Mouse (Mus musculus) olfactory bulb, adult 2 months (tissue): Measurements from ENCODE around the gene Haghl. TPM values are rescaled to one million over a fixed set of nuclear protein-coding genes. Genes with fewer than 3 reads are reported as not detected.

ENCODE experiments used
- H3K27ac ChIP-seq: fragments of 200-500 bp; 2 replicates; pipeline ENCODE4 v1.5.1; 2012; ENCODE audit warnings: low read depth, low read length; ENCODE audit not compliant: insufficient read depth
- H3K4me1 ChIP-seq: fragments of 200-500 bp; 2 replicates; pipeline ENCODE4 v1.6.1; 2012; ENCODE audit warnings: low read length; ENCODE audit not compliant: control insufficient read depth, insufficient read depth
- H3K4me3 ChIP-seq: fragments of 200-500 bp; 2 replicates; pipeline ENCODE4 v1.5.1; 2012; ENCODE audit warnings: mild to moderate bottlenecking, low read depth, low read length, moderate library complexity; ENCODE audit not compliant: insufficient read depth
- CTCF ChIP-seq: fragments of 200-500 bp; IDR thresholded peaks from 2 replicates; pipeline ENCODE4 v1.5.1; 2012; ENCODE audit warnings: low read depth, mild to moderate bottlenecking, low read length, moderate library complexity; ENCODE audit not compliant: insufficient read depth
- POLR2A ChIP-seq: fragments of 200-500 bp; IDR thresholded peaks from 2 replicates; pipeline ENCODE4 v1.6.1; 2012; ENCODE audit warnings: mild to moderate bottlenecking, low read depth, low read length, moderate library complexity; ENCODE audit not compliant: insufficient read depth
- WGBS: fragments of 180-500 bp; shearing (Covaris S2); methylation state at CpG from one replicate; pipeline ENCODE4 v1.1.7; 2018; 5-methylcytosine and 5-hydroxymethylcytosine counted together
- polyA plus RNA-seq: library from polyadenylated mRNA; stranded (reverse); fragments of >200 nt; gene quantifications from 2 replicates; pipeline ENCODE4 v1.2.4, GENCODE M21; 2012; ENCODE audit warnings: low replicate concordance; ENCODE audit not compliant: missing spikeins, insufficient read depth, insufficient read length

Haghl gene
- polyA plus RNA-seq, 1 experiment, result not detected

DNA sequence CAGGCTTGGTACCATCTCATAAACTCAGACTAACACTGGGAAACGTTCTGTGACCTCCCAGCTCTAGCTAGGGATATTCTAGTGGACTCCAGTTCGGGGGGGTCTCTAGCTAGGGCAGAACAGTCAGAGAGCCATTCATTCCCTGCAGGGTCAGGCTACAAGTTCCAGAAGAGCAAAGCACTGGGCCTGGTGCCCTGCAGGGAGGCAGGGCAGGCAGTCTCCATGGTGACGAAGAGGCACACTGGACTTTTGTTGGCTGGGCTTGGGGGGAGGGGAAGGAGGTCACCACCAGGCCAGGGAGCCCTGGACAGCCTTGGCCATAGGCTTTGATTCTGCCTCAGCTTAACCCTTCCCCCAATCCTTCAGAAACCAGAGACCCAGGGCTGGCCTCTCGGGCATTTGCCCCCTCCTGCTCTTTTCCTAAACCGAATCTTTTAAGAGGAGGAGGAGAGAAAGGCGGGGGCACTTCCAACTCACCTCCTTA is 10.2 kb upstream of the Haghl start, which contains the start of gene AC134908.4:
TSS of gene AC134908.4 (minus strand) at position 51 of the 484 bp plus-strand sequence.
- no peak for TF ChIP-seq CTCF
- no peak for TF ChIP-seq POLR2A
- peak within 1 kb of the TSS; percentile 54 for H3K4me3 ChIP-seq
- WGBS, result 40% methylated on average over 6 of the region's 6 CpGs
- H3K27ac ChIP-seq, result peak within 1 kb of the TSS; percentile 73
- peaks cover 39% of the 10 kb centered on the region for H3K4me1 ChIP-seq

DNA sequence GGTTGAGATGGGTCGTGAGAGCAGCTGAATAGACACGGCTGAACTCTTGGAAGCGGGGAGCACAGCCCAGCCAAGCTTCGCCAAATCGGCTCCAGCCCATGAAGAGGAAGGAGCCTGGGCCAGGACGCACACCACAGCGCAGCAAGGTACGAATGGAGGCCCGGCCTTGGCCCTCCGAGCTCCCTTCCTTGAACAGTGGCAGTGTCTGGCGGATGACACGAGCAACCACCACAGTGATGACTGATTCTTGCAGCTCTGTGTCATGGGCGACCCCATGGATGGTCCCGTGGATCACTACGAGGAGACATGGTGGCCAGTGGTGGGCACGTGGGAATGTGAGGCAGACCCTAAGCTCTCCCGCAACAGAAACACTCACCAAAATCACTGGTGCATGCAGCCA is 9.5 kb upstream of the Haghl start:
- Histone ChIP-seq H3K4me3 (peak overlapping the region; percentile 17), H3K4me1 (peaks cover 41% of the 10 kb centered on the region)

DNA sequence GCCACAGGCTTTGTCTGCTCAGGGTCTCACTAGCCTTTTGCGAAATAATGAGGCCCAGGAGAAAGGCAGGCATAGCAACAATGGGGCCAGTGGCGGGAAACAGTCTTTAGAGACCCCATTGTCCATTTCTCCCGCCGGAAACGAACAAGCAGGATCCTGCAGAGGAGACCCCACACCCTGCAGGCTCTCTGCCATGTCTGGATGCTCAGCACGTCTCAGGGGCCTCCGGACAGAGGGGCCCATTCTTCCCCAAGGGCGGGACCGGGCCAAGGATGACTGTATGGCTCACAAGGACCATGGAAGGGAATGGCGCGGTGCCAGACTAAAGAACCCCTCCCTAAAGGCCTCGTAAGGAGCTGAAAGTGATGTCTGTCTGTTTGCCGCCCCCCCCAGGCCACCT is 8.7 kb upstream of the Haghl start:
- TF ChIP-seq POLR2A (no peak), CTCF (no peak)
- WGBS, result 20% methylated on average over 13 of the region's 13 CpGs
- Histone ChIP-seq H3K4me1 (peaks cover 41% of the 10 kb centered on the region), H3K27ac (no peak overlapping the region), H3K4me3 (no peak overlapping the region)

More for the DNA sequence above, 9.5 kb upstream of the Haghl start:
- TF ChIP-seq POLR2A, result no peak
- TF ChIP-seq CTCF, result no peak
- 52% methylated on average over 17 of the region's 17 CpGs for WGBS
- H3K27ac ChIP-seq, result peak overlapping the region; percentile 70

DNA sequence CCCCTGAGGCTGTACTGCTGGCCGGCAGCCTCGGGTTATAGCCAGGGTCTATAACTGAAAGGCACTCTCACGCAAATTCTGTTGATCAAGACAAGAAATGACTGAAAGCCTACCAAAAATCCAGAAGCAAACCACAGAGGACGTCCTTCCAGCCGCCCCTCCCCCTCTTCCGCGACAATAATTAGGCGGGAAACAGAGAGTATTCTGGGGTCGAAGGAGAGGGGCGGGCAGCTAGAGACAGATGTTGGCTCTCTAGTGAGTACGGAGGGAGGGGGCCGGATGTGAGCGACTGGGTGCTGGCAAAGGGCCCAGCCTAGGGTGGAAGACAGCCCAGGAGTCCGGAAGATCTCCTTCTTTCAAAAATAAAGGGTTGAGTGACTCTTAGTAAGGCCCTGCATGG is 7.1 kb upstream of the Haghl start, which contains the start of gene Fam173a:
TSS of gene Fam173a (minus strand) at position 287 of the 400 bp plus-strand sequence.
- H3K27ac ChIP-seq, result peak within 1 kb of the TSS; percentile 98
- under 1% methylated on average over 14 of the region's 14 CpGs for WGBS
- peaks cover 41% of the 10 kb centered on the region for H3K4me1 ChIP-seq
- no peak for TF ChIP-seq POLR2A
- TF ChIP-seq CTCF, result no peak
- H3K4me3 ChIP-seq, result peak within 1 kb of the TSS; percentile 84

DNA sequence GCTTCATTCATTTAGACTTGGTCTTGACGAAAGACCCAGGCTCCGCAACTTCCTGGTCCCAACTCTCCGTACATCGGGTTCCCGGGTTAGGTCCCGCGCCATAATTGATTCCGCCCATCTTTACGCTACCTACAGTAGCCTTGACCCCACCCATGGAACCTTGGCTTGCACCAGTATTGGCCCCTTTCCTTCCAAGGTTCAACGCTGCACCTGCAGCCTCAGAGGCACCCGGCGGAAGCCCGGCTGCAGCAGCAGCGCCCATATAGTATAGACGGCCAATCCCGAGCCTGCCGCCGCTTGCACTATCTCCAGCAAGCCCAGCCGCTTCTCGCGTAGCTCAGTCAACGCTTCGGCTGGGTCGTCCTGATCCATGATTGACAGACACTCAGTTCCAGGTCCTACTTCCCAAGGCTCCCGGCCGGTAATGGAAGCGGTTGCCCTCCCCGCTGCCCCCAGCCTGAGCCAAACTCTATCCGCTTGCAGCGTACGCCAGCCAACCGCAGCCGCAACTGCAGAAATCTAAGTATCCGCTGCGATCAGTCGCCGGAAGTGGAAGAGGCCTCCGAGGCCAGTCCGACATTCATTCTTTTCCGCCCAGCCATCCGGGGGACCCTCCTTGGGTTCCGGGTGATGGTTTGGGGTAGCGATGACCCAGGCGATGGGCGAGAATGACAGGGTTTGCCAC is 6.5 kb upstream of the Haghl start:
- under 1% methylated on average over 45 of the region's 45 CpGs for WGBS
- Histone ChIP-seq H3K4me1 (peaks cover 41% of the 10 kb centered on the region), H3K27ac (peak overlapping the region; percentile 98), H3K4me3 (peak overlapping the region; percentile 84)
- TF ChIP-seq CTCF (no peak), POLR2A (peak; percentile 49; the same call in 1 of the 2 replicates)

DNA sequence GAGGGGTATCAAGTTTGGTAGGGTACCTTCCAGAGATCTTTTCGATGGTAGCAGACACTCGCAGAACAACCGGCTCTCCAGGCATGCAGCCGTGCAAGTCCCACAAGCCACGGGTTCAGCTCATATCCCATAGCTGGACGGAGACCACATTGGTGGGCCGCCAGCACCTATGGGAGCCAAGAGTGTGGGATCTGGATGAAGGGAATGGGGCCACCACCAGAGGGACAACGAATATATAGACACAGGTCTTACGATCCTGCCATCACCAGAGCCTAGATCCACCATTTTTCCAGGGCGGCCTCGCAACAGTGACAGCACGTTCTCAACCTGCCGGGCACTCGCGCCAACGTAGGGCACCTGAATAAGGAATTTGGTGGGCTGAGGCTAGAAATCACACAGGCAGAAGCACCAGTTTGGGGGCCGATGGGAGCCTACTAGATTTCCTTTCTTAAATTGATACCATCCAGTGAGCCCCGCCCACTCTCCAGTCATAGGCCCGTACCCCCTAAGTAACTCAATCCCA is 5.9 kb upstream of the Haghl start:
- H3K4me3 ChIP-seq, result peak overlapping the region; percentile 84
- peak overlapping the region; percentile 98; the same call in 1 of the 2 replicates for H3K27ac ChIP-seq
- no peak for TF ChIP-seq CTCF
- TF ChIP-seq POLR2A, result no peak
- 16% methylated on average over 19 of the region's 19 CpGs for WGBS
- peaks cover 37% of the 10 kb centered on the region for H3K4me1 ChIP-seq

DNA sequence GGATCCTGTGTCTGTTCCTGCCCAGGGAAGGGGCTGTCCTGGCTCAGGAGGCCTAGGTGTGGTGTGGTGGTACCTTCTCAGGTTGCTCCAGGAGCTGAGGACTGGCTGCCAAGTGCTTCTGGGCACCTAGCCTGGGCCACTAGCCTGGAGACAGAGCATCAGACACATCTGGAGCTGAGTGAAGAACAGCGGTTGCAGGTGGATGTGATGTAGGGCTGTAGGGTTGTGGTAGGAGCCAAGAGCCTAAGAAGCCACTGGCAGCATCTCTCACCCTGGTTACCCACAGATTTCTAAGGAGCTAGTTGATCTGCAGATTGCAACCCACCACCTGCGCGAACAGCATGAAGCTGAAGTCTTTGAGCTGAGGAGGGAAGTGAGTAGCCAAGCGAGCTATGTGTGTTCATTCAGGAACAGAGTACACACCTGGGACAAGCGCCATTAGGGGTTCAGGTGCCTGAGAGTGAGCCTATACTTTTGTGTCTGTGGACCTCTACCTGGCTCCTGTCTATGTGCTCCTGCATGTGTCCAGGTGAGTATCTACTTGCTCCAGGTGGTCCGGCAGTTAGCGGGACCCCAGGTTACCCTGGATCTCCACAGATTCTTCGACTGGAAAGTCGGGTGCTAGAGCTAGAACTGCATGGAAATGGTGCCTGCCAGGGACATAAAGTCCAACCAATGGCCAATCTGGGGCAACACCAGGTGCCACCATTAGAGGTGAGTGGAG is 1.5 kb upstream of the Haghl start:
- no peak overlapping the region for H3K4me3 ChIP-seq
- no peak overlapping the region for H3K27ac ChIP-seq
- WGBS, result 94% methylated on average over 9 of the region's 9 CpGs
- TF ChIP-seq CTCF (no peak), POLR2A (no peak)
- H3K4me1 ChIP-seq, result peaks cover 25% of the 10 kb centered on the region

DNA sequence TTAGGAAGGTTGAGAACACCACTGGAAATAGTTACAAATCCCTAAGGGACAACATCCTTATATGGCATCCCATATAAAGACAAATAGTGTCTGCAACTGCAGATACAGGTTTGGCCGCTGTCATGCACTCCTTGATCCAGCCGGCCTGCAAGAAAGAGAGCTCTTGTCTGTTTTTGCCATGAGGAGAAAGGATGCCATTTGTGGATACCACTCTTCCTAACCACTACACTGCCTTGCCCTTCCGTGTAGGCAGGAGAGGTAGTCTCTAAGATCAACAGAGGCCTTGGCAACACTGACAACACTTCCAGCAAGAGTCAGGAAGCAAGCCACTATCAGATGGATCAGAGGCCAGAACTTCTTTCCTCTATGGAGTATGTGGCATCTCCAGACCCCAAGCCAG is 807 bp upstream of the Haghl start, which contains the start of gene Ccdc78:
TSS of gene Ccdc78 (plus strand) at position 301 of the 400 bp plus-strand sequence.
- H3K4me3 ChIP-seq, result peak within 1 kb of the TSS; percentile 64
- TF ChIP-seq POLR2A (no peak), CTCF (no peak)
- H3K4me1 ChIP-seq, result peaks cover 21% of the 10 kb centered on the region
- H3K27ac ChIP-seq, result peak within 1 kb of the TSS; percentile 38
- WGBS, result 73% methylated on average over 3 of the region's 3 CpGs
